Mouse (Mus musculus) E14TG2a.4 (cell line): ENCODE measurements around the gene Tm2d3.

Source experiments
- CTCF ChIP-seq: conservative IDR thresholded peaks from 2 replicates; pipeline ENCODE4 v1.5.1; 2014; ENCODE audit warnings: low read length
- NANOG ChIP-seq: IDR thresholded peaks from 2 replicates; pipeline ENCODE4 v1.6.1; 2014; ENCODE audit warnings: borderline replicate concordance, low read length, mixed read lengths

DNA sequence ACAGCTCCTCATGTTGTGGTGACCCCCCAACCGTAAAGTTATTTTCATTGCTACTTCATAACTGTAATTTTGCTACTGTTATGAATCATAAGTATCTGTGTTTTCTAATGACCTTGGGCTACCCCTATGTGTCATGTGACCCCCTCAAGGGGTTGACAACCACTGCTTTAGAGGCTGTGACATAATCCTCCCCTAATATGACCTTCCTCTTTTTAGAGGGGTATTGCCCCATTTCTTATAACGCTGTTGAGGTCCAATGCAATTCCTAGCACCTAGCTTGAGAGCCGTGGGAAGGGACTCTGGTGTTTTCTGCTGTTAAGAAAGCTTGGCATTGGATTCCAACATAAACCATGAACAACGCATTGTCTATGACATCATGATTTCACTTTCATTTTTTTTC is 40.3 kb upstream of the Tm2d3 start:
- TF ChIP-seq CTCF (no peak), NANOG (no peak)
